Mouse (Mus musculus) stomach, postnatal 0 days (tissue): ENCODE measurements around the gene Paqr9. TPM values are rescaled to one million over a fixed set of nuclear protein-coding genes. Genes with fewer than 3 reads are reported as not detected.

Experiments used
- ATAC-seq: fragments of 200-750 bp; cut with Nextera tagmentation; 2 replicates; pipeline ENCODE4 v1.8.0; 2017; ENCODE audit not compliant: low FRiP score, low TSS enrichment
- DNase-seq: peaks from one replicate; pipeline ENCODE4 v3.0.0-alpha.2; 2016; ENCODE audit warnings: low spot score
- H3K27ac ChIP-seq: fragments of 300-500 bp; sonication (generic); replicated peaks from 2 replicates; pipeline ENCODE4 v1.5.1; 2014; ENCODE audit warnings: mild to moderate bottlenecking, control low read depth
- H3K27me3 ChIP-seq: fragments of 300-500 bp; sonication (generic); 2 replicates; pipeline ENCODE4 v1.6.1; 2014; ENCODE audit warnings: low read length; ENCODE audit not compliant: control insufficient read depth, insufficient read depth
- H3K36me3 ChIP-seq: fragments of 300-500 bp; sonication (generic); 2 replicates; pipeline ENCODE4 v1.6.1; 2014; ENCODE audit warnings: low read length, mixed read lengths; ENCODE audit not compliant: control insufficient read depth, insufficient read depth
- H3K4me1 ChIP-seq: fragments of 300-500 bp; sonication (generic); replicated peaks from 2 replicates; pipeline ENCODE4 v1.6.1; 2014; ENCODE audit warnings: antibody characterized with exemption; ENCODE audit not compliant: control insufficient read depth, insufficient read depth
- H3K4me2 ChIP-seq: fragments of 300-500 bp; sonication (generic); replicated peaks from 2 replicates; pipeline ENCODE4 v1.6.1; 2014; ENCODE audit warnings: low read depth, mild to moderate bottlenecking, control low read depth, moderate library complexity
- H3K4me3 ChIP-seq: fragments of 300-500 bp; sonication (generic); 2 replicates; pipeline ENCODE4 v1.5.1; 2014; ENCODE audit warnings: low read depth, low read length, control low read depth
- H3K9ac ChIP-seq: fragments of 300-500 bp; sonication (generic); 2 replicates; pipeline ENCODE4 v1.6.1; 2014; ENCODE audit warnings: mild to moderate bottlenecking, low read length, control low read depth, mixed read lengths
- H3K9me3 ChIP-seq: fragments of 300-500 bp; sonication (generic); 2 replicates; pipeline ENCODE4 v1.6.1; 2016; ENCODE audit warnings: low read length; ENCODE audit not compliant: control insufficient read depth
- CTCF ChIP-seq: IDR thresholded peaks from 2 replicates; pipeline ENCODE4 v1.5.1; 2016; ENCODE audit warnings: antibody characterized with exemption, low read depth, mild to moderate bottlenecking, moderate library complexity
- EP300 ChIP-seq: optimal IDR thresholded peaks from 2 replicates; pipeline ENCODE3; 2016; ENCODE audit warnings: antibody characterized with exemption
- WGBS: fragments of 180-500 bp; shearing (Covaris S2); extraction: QIAGEN DNeasy Blood & Tissue Kit; methylation state at CpG from one replicate; pipeline ENCODE4 v1.1.7; 2014; 5-methylcytosine and 5-hydroxymethylcytosine counted together
- polyA plus RNA-seq: library from polyadenylated mRNA; unstranded; fragments of >200 nt; fragmentation: Nextera tagmentation; extraction: Ambion mirVana; gene quantifications from 2 replicates; pipeline ENCODE4 v1.2.1, GENCODE M21; 2015

The Paqr9 gene
- polyA plus RNA-seq, 1 experiment from 2014 or later = 0.11 TPM

DNA sequence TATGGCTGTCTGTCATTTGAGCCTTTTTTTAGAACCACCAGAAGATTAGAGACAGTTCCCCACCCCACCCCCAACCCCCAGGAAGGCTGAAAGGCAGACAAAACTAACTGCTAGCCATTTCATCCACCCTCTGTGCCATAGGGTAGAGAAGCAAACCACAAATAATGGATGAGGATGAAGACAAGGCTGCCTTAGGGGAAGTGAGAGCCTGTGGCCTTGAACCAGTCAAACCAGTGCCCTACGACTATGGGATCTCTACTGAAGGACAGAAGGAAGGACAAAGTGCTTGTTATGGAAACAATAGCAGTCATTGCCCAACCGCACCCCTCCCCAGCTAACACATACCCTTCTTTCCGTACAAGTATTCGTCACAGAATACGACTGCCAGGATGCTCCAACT is 9.8 kb downstream of the Paqr9 start:
- H3K4me3 ChIP-seq = no peak overlapping the region
- ATAC-seq (no peak), DNase-seq (no peak)
- 90% methylated on average over 5 of the region's 5 CpGs for WGBS
- H3K4me2 ChIP-seq = no peak overlapping the region
- no peaks in the 10 kb centered on the region for H3K36me3 ChIP-seq
- no peak overlapping the region for H3K9ac ChIP-seq
- no peaks in the 10 kb centered on the region for H3K9me3 ChIP-seq
- TF ChIP-seq CTCF (no peak), EP300 (no peak)
- no peak overlapping the region for H3K27ac ChIP-seq
- H3K27me3 ChIP-seq = no peaks in the 10 kb centered on the region
- no peaks in the 10 kb centered on the region for H3K4me1 ChIP-seq

DNA sequence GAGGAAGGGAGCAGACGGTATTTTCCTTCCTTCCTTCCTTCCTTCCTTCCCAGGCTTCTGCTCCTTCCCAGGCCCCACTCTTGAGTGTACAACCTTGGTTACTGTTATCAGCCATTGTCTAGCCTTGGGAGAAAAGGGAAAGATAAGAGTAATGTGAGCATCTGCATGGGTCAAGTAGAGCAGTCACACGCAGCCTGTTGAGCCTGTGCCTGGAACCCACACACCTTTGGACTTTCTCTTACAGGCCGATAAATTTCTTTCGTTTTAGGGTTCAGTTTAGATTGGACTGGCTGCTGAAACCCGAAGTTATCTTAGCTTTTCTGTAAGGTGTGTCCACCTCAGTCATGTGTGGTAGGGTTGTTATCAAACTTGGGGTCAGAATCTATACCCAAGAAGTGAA is 10.5 kb downstream of the Paqr9 start:
- ATAC-seq = no peak
- Histone ChIP-seq H3K27ac (no peak overlapping the region), H3K4me1 (no peaks in the 10 kb centered on the region), H3K4me3 (no peak overlapping the region), H3K9ac (no peak overlapping the region), H3K36me3 (no peaks in the 10 kb centered on the region), H3K4me2 (no peak overlapping the region), H3K9me3 (no peaks in the 10 kb centered on the region), H3K27me3 (no peaks in the 10 kb centered on the region)
- WGBS = 84% methylated on average over 5 of the region's 5 CpGs
- no peak for DNase-seq
- TF ChIP-seq EP300 = no peak
- TF ChIP-seq CTCF = no peak

DNA sequence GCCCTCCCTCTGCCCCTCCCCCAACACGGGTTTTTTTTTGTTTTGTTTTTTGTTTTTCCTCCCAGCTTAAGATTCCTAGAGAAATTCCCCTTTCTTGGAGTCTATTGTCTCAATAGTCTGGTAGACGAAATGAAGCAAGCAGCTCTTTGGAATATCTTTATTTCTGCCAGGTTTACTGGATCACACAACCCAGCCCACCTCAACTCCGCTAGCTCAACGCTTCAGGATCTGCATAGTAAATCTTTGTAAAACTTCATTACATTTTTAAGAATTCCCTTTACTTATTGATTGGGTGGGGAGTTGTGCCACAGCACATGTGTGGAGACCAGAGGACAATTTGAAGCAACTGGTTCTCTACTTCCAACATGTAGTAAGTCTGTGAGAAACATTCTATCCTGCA is 11.1 kb downstream of the Paqr9 start:
- no peak for DNase-seq
- no peak overlapping the region for H3K4me3 ChIP-seq
- no peaks in the 10 kb centered on the region for H3K9me3 ChIP-seq
- H3K36me3 ChIP-seq = no peaks in the 10 kb centered on the region
- no peaks in the 10 kb centered on the region for H3K4me1 ChIP-seq
- H3K27ac ChIP-seq = no peak overlapping the region
- no peaks in the 10 kb centered on the region for H3K27me3 ChIP-seq
- no peak for ATAC-seq
- no peak overlapping the region for H3K9ac ChIP-seq
- TF ChIP-seq CTCF (no peak), EP300 (no peak)
- WGBS = 85% methylated on average over 4 of the region's 4 CpGs
- no peak overlapping the region for H3K4me2 ChIP-seq

DNA sequence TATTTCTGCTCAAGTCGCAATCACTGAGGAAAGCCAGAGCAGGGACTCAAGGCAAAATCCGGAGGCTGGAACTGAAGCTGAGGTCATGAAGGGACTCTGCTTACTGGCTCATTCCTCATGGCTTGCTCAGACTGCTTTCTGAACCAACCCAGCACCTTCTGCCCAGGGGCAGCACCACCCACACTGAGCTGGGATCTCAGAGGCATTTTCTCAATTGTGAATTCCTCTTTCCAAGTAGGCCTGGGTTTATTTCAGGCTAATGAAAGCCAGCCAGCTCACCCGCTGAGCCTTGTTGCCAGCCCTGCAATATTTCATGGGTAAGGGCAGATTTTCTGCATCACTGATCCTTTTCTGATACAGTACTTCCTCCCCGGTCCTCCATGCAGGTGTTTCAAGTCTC is 12.0 kb downstream of the Paqr9 start:
- 83% methylated on average over 4 of the region's 4 CpGs for WGBS
- no peak overlapping the region for H3K27ac ChIP-seq
- DNase-seq (no peak), ATAC-seq (no peak)
- TF ChIP-seq EP300 (no peak), CTCF (no peak)
- no peaks in the 10 kb centered on the region for H3K9me3 ChIP-seq
- H3K4me1 ChIP-seq = no peaks in the 10 kb centered on the region
- no peak overlapping the region for H3K4me2 ChIP-seq
- H3K27me3 ChIP-seq = no peaks in the 10 kb centered on the region
- no peak overlapping the region for H3K9ac ChIP-seq
- H3K4me3 ChIP-seq = no peak overlapping the region
- no peaks in the 10 kb centered on the region for H3K36me3 ChIP-seq

DNA sequence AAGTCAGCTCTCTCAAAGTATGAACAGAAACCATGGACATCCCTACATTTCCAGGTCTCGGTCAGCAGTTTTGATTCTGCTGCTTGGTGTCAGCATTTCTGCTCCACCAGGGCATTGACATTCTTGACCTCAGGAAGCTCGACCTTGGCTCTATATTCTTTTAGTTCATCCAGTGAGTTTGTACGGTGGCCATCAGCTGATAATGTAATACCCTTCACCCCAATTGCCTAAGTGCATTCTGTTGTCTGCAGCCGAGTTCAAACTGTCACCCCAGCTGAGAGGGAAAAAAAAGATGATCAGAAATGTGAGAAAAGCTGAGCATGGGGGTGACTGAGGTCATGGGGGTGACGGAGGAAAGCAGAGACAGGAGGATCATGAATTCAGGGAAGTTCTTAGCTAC is 13.1 kb downstream of the Paqr9 start:
- no peak overlapping the region for H3K27ac ChIP-seq
- 68% methylated on average over 5 of the region's 5 CpGs for WGBS
- H3K27me3 ChIP-seq = no peaks in the 10 kb centered on the region
- H3K36me3 ChIP-seq = no peaks in the 10 kb centered on the region
- no peaks in the 10 kb centered on the region for H3K4me1 ChIP-seq
- H3K4me3 ChIP-seq = no peak overlapping the region
- no peaks in the 10 kb centered on the region for H3K9me3 ChIP-seq
- TF ChIP-seq CTCF (no peak), EP300 (no peak)
- H3K9ac ChIP-seq = no peak overlapping the region
- ATAC-seq = no peak
- H3K4me2 ChIP-seq = no peak overlapping the region
- no peak for DNase-seq

DNA sequence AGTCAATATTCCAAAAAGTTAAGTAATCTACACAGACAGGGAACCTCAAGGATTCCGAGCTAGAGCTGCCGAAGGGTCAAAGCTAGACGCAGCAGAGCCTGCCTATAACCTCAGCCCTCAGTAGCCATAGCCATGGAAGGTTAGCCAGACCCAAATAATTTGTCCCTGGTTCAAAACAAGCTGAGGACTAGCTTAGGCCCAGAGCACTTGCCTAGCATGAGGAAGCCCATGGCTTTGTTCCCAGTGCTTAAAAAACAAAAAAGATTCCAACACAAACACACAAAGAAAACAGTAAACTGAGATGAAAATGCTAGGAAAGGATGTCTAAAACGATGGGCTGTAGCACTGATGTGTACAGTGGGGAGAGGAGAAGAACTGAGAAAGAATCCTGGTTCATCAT is 14.7 kb downstream of the Paqr9 start:
- Histone ChIP-seq H3K4me2 (no peak overlapping the region), H3K4me1 (no peaks in the 10 kb centered on the region), H3K9me3 (no peaks in the 10 kb centered on the region), H3K9ac (no peak overlapping the region), H3K4me3 (no peak overlapping the region), H3K36me3 (no peaks in the 10 kb centered on the region), H3K27me3 (no peaks in the 10 kb centered on the region), H3K27ac (no peak overlapping the region)
- DNase-seq (no peak), ATAC-seq (no peak)
- TF ChIP-seq CTCF (no peak), EP300 (no peak)
- WGBS = 81% methylated on average over 4 of the region's 4 CpGs
